Mouse (Mus musculus) lung, adult 2 months (tissue): ENCODE results near the gene Igsf3.

Experiments
- CTCF ChIP-seq: fragments of 200-500 bp; IDR thresholded peaks from 2 replicates; pipeline ENCODE4 v1.5.1; 2011; ENCODE audit warnings: mild to moderate bottlenecking, low read length, control low read depth; ENCODE audit not compliant: insufficient read depth
- POLR2A ChIP-seq: fragments of 200-500 bp; IDR thresholded peaks from 2 replicates; pipeline ENCODE4 v1.6.1; 2011; ENCODE audit warnings: low read depth, mild to moderate bottlenecking, control low read depth, low read length, borderline replicate concordance; ENCODE audit errors: extremely low read depth

GRCm38 (mm10) chr3:101437021-101437563, 60.2 kb downstream of the Igsf3 start:
- no peak for TF ChIP-seq POLR2A
- no peak for TF ChIP-seq CTCF
